Comparison of ENCODE assay signal across 9 mouse cellular contexts in genomic region chr10:91169414-91170065, GRCm38 (mm10). TPM values are rescaled to one million over a fixed set of nuclear protein-coding genes. Genes with fewer than 3 reads are reported as not detected.
DNase-seq lines count a peak whose midpoint lies in the region; ATAC-seq and TF ChIP-seq lines count a peak whose summit lies in the region.
"Had no signal": no experiment of that assay in that cellular context is flagged by ENCODE, and none has a peak within 500 bp of the region (broad histone marks: within the 10 kb centered on the region; RNA-seq: fewer than 3 reads in every experiment).

No protein-coding gene starts in this region.

- TF ChIP-seq POLR2A in ES-Bruce4 (IDR thresholded peaks at IDR 0.05; ENCODE audit: insufficient read depth, low read length), result no peak

- no peak for TF ChIP-seq CTCF in ES-Bruce4 (IDR thresholded peaks at IDR 0.05; ENCODE audit: low read depth, low read length)

- H3K36me3 ChIP-seq in heart, embryonic 13.5 days, result peaks cover 26% of the 10 kb centered on the region
- H3K36me3 ChIP-seq in ES-Bruce4 (ENCODE audit: control insufficient read depth, insufficient read depth, low read length, poor library complexity, severe bottlenecking), result peaks cover 22% of the 10 kb centered on the region
- H3K36me3 ChIP-seq in hindbrain, embryonic 10.5 days, result peaks cover 35% of the 10 kb centered on the region
- H3K36me3 ChIP-seq in midbrain, embryonic 11.5 days (ENCODE audit: control insufficient read depth, insufficient read depth, low read length), result peaks cover 4% of the 10 kb centered on the region; the same call in 1 of the 2 replicates

- 30% methylated on average over 17 of the region's 17 CpGs for WGBS in heart, embryonic 13.5 days
- WGBS in hindbrain, embryonic 10.5 days, result 47% methylated on average over 17 of the region's 17 CpGs
- 43% methylated on average over 17 of the region's 17 CpGs for WGBS in midbrain, embryonic 11.5 days

- peak overlapping the region; percentile 100; the same call in 1 of the 2 replicates for H3K27ac ChIP-seq in heart, embryonic 13.5 days (replicated peaks)
- H3K27ac ChIP-seq in ES-Bruce4 (ENCODE audit: insufficient read depth, low read length), result no peak overlapping the region
- H3K27ac ChIP-seq in hindbrain, embryonic 10.5 days, result peak overlapping the region; percentile 100
- no peak overlapping the region for H3K27ac ChIP-seq in midbrain, embryonic 11.5 days (ENCODE audit: low read depth, low read length)

- intact Hi-C loops in heart, postnatal 25 days (cut with DNase I), result loop anchor here (2.0 kb wide), 1 partner anchor 67 kb away; no protein-coding TSS in a partner anchor

- TF ChIP-seq EP300 in ES-Bruce4 (IDR thresholded peaks at IDR 0.05; ENCODE audit: insufficient read depth, low read depth, low read length), result no peak

- H3K4me1 ChIP-seq in heart, embryonic 13.5 days, result peaks cover 47% of the 10 kb centered on the region
- no peaks in the 10 kb centered on the region for H3K4me1 ChIP-seq in ES-Bruce4 (ENCODE audit: control insufficient read depth, insufficient read depth, low read length)
- peaks cover 32% of the 10 kb centered on the region for H3K4me1 ChIP-seq in hindbrain, embryonic 10.5 days (replicated peaks)
- peaks cover 14% of the 10 kb centered on the region for H3K4me1 ChIP-seq in midbrain, embryonic 11.5 days (ENCODE audit: control insufficient read depth, insufficient read depth, low read length)

- H3K27me3 ChIP-seq in heart, embryonic 13.5 days (replicated peaks), result no peaks in the 10 kb centered on the region
- H3K27me3 ChIP-seq in ES-Bruce4 (ENCODE audit: control insufficient read depth, insufficient read depth, low read length, poor library complexity, severe bottlenecking), result no peaks in the 10 kb centered on the region
- H3K27me3 ChIP-seq in hindbrain, embryonic 10.5 days (ENCODE audit: insufficient read depth, poor library complexity, severe bottlenecking), result no peaks in the 10 kb centered on the region
- H3K27me3 ChIP-seq in midbrain, embryonic 11.5 days (ENCODE audit: control insufficient read depth, insufficient read depth, low read length), result no peaks in the 10 kb centered on the region
- H3K27me3 ChIP-seq: Patski had no signal

- ATAC-seq in heart, embryonic 13.5 days (ENCODE audit: extremely low read depth, insufficient number of reproducible peaks, low FRiP score, low TSS enrichment), result no peak
- no peak for ATAC-seq in midbrain, embryonic 11.5 days (ENCODE audit: low FRiP score)
- no peak for ATAC-seq in inflammation-experienced regulatory T-cells, adult 6 months
- ATAC-seq: Patski had no signal

- peak overlapping the region; percentile 81 for H3K4me3 ChIP-seq in heart, embryonic 13.5 days
- H3K4me3 ChIP-seq in ES-Bruce4 (ENCODE audit: low read depth, low read length), result peak overlapping the region; percentile 97
- H3K4me3 ChIP-seq in hindbrain, embryonic 10.5 days, result peak overlapping the region; percentile 98
- peak overlapping the region; percentile 97 for H3K4me3 ChIP-seq in midbrain, embryonic 11.5 days (ENCODE audit: low read depth, low read length)

- peak overlapping the region; percentile 84 for H3K4me2 ChIP-seq in heart, embryonic 13.5 days
- H3K4me2 ChIP-seq in midbrain, embryonic 11.5 days, result peak overlapping the region; percentile 73

- H3K9me3 ChIP-seq in heart, embryonic 13.5 days, result no peaks in the 10 kb centered on the region
- no peaks in the 10 kb centered on the region for H3K9me3 ChIP-seq in ES-Bruce4 (replicated peaks; ENCODE audit: control insufficient read depth, insufficient read depth, low read length, poor library complexity, severe bottlenecking)
- no peaks in the 10 kb centered on the region for H3K9me3 ChIP-seq in hindbrain, embryonic 10.5 days
- no peaks in the 10 kb centered on the region for H3K9me3 ChIP-seq in midbrain, embryonic 11.5 days (ENCODE audit: control insufficient read depth, low read length)

- DNase-seq in heart, postnatal 25 days (ENCODE audit: low spot score), result no peak
- no peak for DNase-seq in hindbrain, embryonic 10.5 days (ENCODE audit: low spot score)
- DNase-seq in midbrain, embryonic 11.5 days (ENCODE audit: low spot score, missing footprints), result no peak
- no peak for DNase-seq in urinary bladder, adult 18-20 months (ENCODE audit: low spot score in 2 of 2)
- DNase-seq in adrenal gland, postnatal 14 days, result no peak

- H3K9ac ChIP-seq in heart, embryonic 13.5 days, result peak overlapping the region; percentile 96
- peak overlapping the region; percentile 98 for H3K9ac ChIP-seq in ES-Bruce4 (ENCODE audit: low read depth, poor library complexity, severe bottlenecking)
- peak overlapping the region; percentile 100 for H3K9ac ChIP-seq in midbrain, embryonic 11.5 days (ENCODE audit: low read length)

RNA-seq across cellular contexts. Expression of gene Tmpo, which starts 11.6 kb away (rescaled TPM):
- 128 and 129 TPM in 2 replicates for polyA plus RNA-seq in heart, embryonic 13.5 days (2015; fragmentation: Nextera tagmentation; extraction: Ambion mirVana)
- 10 to 100 TPM; 40.1 to 45.7 TPM for total RNA-seq in heart, postnatal 25 days (2021)
- polyA plus RNA-seq in ES-Bruce4 (2011; ENCODE audit: insufficient read depth, insufficient read length, low read depth, missing spikeins), result 259 and 265 TPM in 2 replicates
- polyA plus RNA-seq in hindbrain, embryonic 10.5 days (2016; fragmentation: Nextera tagmentation; extraction: Ambion mirVana), result 234 and 258 TPM in 2 replicates
- 339 and 388 TPM in 2 replicates for polyA plus RNA-seq in midbrain, embryonic 11.5 days (2014; fragmentation: Nextera tagmentation; extraction: Ambion mirVana)
- polyA plus RNA-seq in inflammation-experienced regulatory T-cells, adult 6 months (2017; shearing (Covaris generic)), result 10 to 100 TPM; 61.6 to 69.1 (median 61.9) TPM
- total RNA-seq in adrenal gland, postnatal 14 days (2021), result 117 and 128 TPM in 2 replicates

RNA-seq across cellular contexts. Expression of gene Slc25a3, which starts 45.7 kb away (rescaled TPM):
- 801 and 895 TPM in 2 replicates for polyA plus RNA-seq in heart, embryonic 13.5 days (2015; fragmentation: Nextera tagmentation; extraction: Ambion mirVana)
- total RNA-seq in heart, postnatal 25 days (2021), result 1,000 to 10,000 TPM; 2,502 to 2,645 TPM
- polyA plus RNA-seq in ES-Bruce4 (2011; ENCODE audit: insufficient read depth, insufficient read length, low read depth, missing spikeins), result 550 and 557 TPM in 2 replicates
- polyA plus RNA-seq in hindbrain, embryonic 10.5 days (2016; fragmentation: Nextera tagmentation; extraction: Ambion mirVana), result 384 and 413 TPM in 2 replicates
- 391 and 404 TPM in 2 replicates for polyA plus RNA-seq in midbrain, embryonic 11.5 days (2014; fragmentation: Nextera tagmentation; extraction: Ambion mirVana)
- polyA plus RNA-seq in inflammation-experienced regulatory T-cells, adult 6 months (2017; shearing (Covaris generic)), result 100 to 1,000 TPM; 227 to 247 (median 243) TPM
- 859 and 881 TPM in 2 replicates for total RNA-seq in adrenal gland, postnatal 14 days (2021)

Comparison
In these comparisons a context has a peak if more than half of its experiments do, and no peak if none do; other contexts are left out.
1. H3K27ac ChIP-seq: peak in heart, embryonic 13.5 days (single experiment) and hindbrain, embryonic 10.5 days (single experiment); none in ES-Bruce4 (single experiment) and midbrain, embryonic 11.5 days (single experiment).
2. Peak in every context shown above with its lines, with median percentiles within 50 percentile points of each other: H3K4me3 ChIP-seq and H3K9ac ChIP-seq.